Mouse (Mus musculus): ENCODE data around the gene Fv1.

- TF ChIP-seq POLR2A (IDR thresholded peaks at IDR 0.05; ENCODE audit: insufficient read depth, low read depth, low read length): no peak
- TF ChIP-seq CTCF (IDR thresholded peaks at IDR 0.05; ENCODE audit: insufficient read depth, low read depth, low read length): no peak
These were observed 7.2 kb downstream of the Fv1 start for GRCm38 (mm10) chr4:147875852-147876575.
